Mouse (Mus musculus): Measurements from ENCODE around the gene Herc4. TPM values are rescaled to one million over a fixed set of nuclear protein-coding genes. Genes with fewer than 3 reads are reported as not detected.

Gene Herc4
- 37.6 and 40.9 TPM in 2 replicates for polyA plus RNA-seq (2015; fragmentation: Nextera tagmentation; extraction: Ambion mirVana)

- peak; percentile 100 for ATAC-seq (ENCODE audit: low read depth)
- no peaks in the 10 kb centered on the region for H3K36me3 ChIP-seq (ENCODE audit: control insufficient read depth, insufficient read depth, low read length)
- H3K4me1 ChIP-seq (replicated peaks; ENCODE audit: control insufficient read depth, insufficient read depth, low read length), result peaks cover 7% of the 10 kb centered on the region
- peak within 1 kb of the TSS; percentile 96 for H3K27ac ChIP-seq (ENCODE audit: low read length)
- H3K9me3 ChIP-seq (ENCODE audit: control insufficient read depth, low read length), result no peaks in the 10 kb centered on the region
- peak within 1 kb of the TSS; percentile 95 for H3K9ac ChIP-seq (ENCODE audit: low read length)
- no peaks in the 10 kb centered on the region for H3K27me3 ChIP-seq (ENCODE audit: control insufficient read depth, insufficient read depth, low read depth, low read length)
- under 1% methylated on average over 38 of the region's 44 CpGs for WGBS
- peak within 1 kb of the TSS; percentile 79 for H3K4me2 ChIP-seq (ENCODE audit: low read depth, low read length)
- H3K4me3 ChIP-seq (ENCODE audit: low read length), result peak within 1 kb of the TSS; percentile 86
These were observed at the start of gene Herc4 for GRCm38 (mm10) chr10:63243493-63244054. Gene Herc4, plus strand, starts transcription at chr10:63243810.

GRCm38 (mm10) chr10:63199008-63199407 lies 44.6 kb upstream of the Herc4 start:
- H3K4me2 ChIP-seq (ENCODE audit: low read depth, low read length), result no peak overlapping the region
- no peaks in the 10 kb centered on the region for H3K4me1 ChIP-seq (replicated peaks; ENCODE audit: control insufficient read depth, insufficient read depth, low read length)
- no peak overlapping the region for H3K27ac ChIP-seq (ENCODE audit: low read length)
- no peaks in the 10 kb centered on the region for H3K36me3 ChIP-seq (ENCODE audit: control insufficient read depth, insufficient read depth, low read length)
- H3K27me3 ChIP-seq (ENCODE audit: control insufficient read depth, insufficient read depth, low read depth, low read length), result no peaks in the 10 kb centered on the region
- no peak overlapping the region for H3K9ac ChIP-seq (ENCODE audit: low read length)
- WGBS, result 79% methylated on average over 4 of the region's 4 CpGs
- H3K9me3 ChIP-seq (ENCODE audit: control insufficient read depth, low read length), result no peaks in the 10 kb centered on the region
- no peak for ATAC-seq (ENCODE audit: low read depth)
- no peak overlapping the region for H3K4me3 ChIP-seq (ENCODE audit: low read length)

GRCm38 (mm10) chr10:63201534-63201933 lies 42.1 kb upstream of the Herc4 start:
- H3K27ac ChIP-seq (ENCODE audit: low read length), result no peak overlapping the region
- no peaks in the 10 kb centered on the region for H3K27me3 ChIP-seq (ENCODE audit: control insufficient read depth, insufficient read depth, low read depth, low read length)
- no peaks in the 10 kb centered on the region for H3K4me1 ChIP-seq (replicated peaks; ENCODE audit: control insufficient read depth, insufficient read depth, low read length)
- H3K9ac ChIP-seq (ENCODE audit: low read length), result no peak overlapping the region
- H3K4me3 ChIP-seq (ENCODE audit: low read length), result no peak overlapping the region
- H3K4me2 ChIP-seq (ENCODE audit: low read depth, low read length), result no peak overlapping the region
- ATAC-seq (ENCODE audit: low read depth), result no peak
- WGBS, result 58% methylated on average over 8 of the region's 8 CpGs
- H3K36me3 ChIP-seq (ENCODE audit: control insufficient read depth, insufficient read depth, low read length), result no peaks in the 10 kb centered on the region
- H3K9me3 ChIP-seq (ENCODE audit: control insufficient read depth, low read length), result no peaks in the 10 kb centered on the region

- 56% methylated on average over 3 of the region's 3 CpGs for WGBS
- no peaks in the 10 kb centered on the region for H3K27me3 ChIP-seq (ENCODE audit: control insufficient read depth, insufficient read depth, low read depth, low read length)
- no peak overlapping the region for H3K4me3 ChIP-seq (ENCODE audit: low read length)
- H3K9ac ChIP-seq (ENCODE audit: low read length), result no peak overlapping the region
- no peaks in the 10 kb centered on the region for H3K4me1 ChIP-seq (replicated peaks; ENCODE audit: control insufficient read depth, insufficient read depth, low read length)
- H3K27ac ChIP-seq (ENCODE audit: low read length), result no peak overlapping the region
- no peak overlapping the region for H3K4me2 ChIP-seq (ENCODE audit: low read depth, low read length)
- H3K36me3 ChIP-seq (ENCODE audit: control insufficient read depth, insufficient read depth, low read length), result no peaks in the 10 kb centered on the region
- ATAC-seq (ENCODE audit: low read depth), result 0 out of 2 replicates have a peak, but pooled peaks have one; percentile 34
- no peaks in the 10 kb centered on the region for H3K9me3 ChIP-seq (ENCODE audit: control insufficient read depth, low read length)
These were observed 40.6 kb upstream of the Herc4 start for GRCm38 (mm10) chr10:63203002-63203401.

GRCm38 (mm10) chr10:63203728-63204127 lies 39.9 kb upstream of the Herc4 start, which contains the start of gene Mypn:
Gene Mypn, minus strand, starts transcription at chr10:63203952.
- no peaks in the 10 kb centered on the region for H3K4me1 ChIP-seq (replicated peaks; ENCODE audit: control insufficient read depth, insufficient read depth, low read length)
- ATAC-seq (ENCODE audit: low read depth), result no peak
- no peaks in the 10 kb centered on the region for H3K27me3 ChIP-seq (ENCODE audit: control insufficient read depth, insufficient read depth, low read depth, low read length)
- no peak within 1 kb of the TSS for H3K4me2 ChIP-seq (ENCODE audit: low read depth, low read length)
- WGBS, result 74% methylated on average over 15 of the region's 15 CpGs
- H3K9me3 ChIP-seq (ENCODE audit: control insufficient read depth, low read length), result no peaks in the 10 kb centered on the region
- no peak within 1 kb of the TSS for H3K9ac ChIP-seq (ENCODE audit: low read length)
- H3K36me3 ChIP-seq (ENCODE audit: control insufficient read depth, insufficient read depth, low read length), result no peaks in the 10 kb centered on the region
- H3K4me3 ChIP-seq (ENCODE audit: low read length), result no peak within 1 kb of the TSS
- no peak within 1 kb of the TSS for H3K27ac ChIP-seq (ENCODE audit: low read length)

- Histone ChIP-seq H3K36me3 (ENCODE audit: control insufficient read depth, insufficient read depth, low read length) (no peaks in the 10 kb centered on the region), H3K4me2 (ENCODE audit: low read depth, low read length) (no peak overlapping the region), H3K27ac (ENCODE audit: low read length) (no peak overlapping the region), H3K9ac (ENCODE audit: low read length) (no peak overlapping the region), H3K9me3 (ENCODE audit: control insufficient read depth, low read length) (no peaks in the 10 kb centered on the region), H3K4me1 (replicated peaks; ENCODE audit: control insufficient read depth, insufficient read depth, low read length) (no peaks in the 10 kb centered on the region), H3K4me3 (ENCODE audit: low read length) (no peak overlapping the region), H3K27me3 (ENCODE audit: control insufficient read depth, insufficient read depth, low read depth, low read length) (no peaks in the 10 kb centered on the region)
- ATAC-seq (ENCODE audit: low read depth), result no peak
- WGBS, result 60% methylated on average over 6 of the region's 6 CpGs
These were observed 34.7 kb upstream of the Herc4 start for GRCm38 (mm10) chr10:63208871-63209270.

GRCm38 (mm10) chr10:63221081-63221783 lies 22.4 kb upstream of the Herc4 start:
- Histone ChIP-seq H3K9ac (ENCODE audit: low read length) (no peak overlapping the region), H3K4me2 (ENCODE audit: low read depth, low read length) (no peak overlapping the region), H3K36me3 (ENCODE audit: control insufficient read depth, insufficient read depth, low read length) (no peaks in the 10 kb centered on the region), H3K9me3 (ENCODE audit: control insufficient read depth, low read length) (no peaks in the 10 kb centered on the region), H3K4me3 (ENCODE audit: low read length) (no peak overlapping the region), H3K27me3 (ENCODE audit: control insufficient read depth, insufficient read depth, low read depth, low read length) (no peaks in the 10 kb centered on the region), H3K4me1 (replicated peaks; ENCODE audit: control insufficient read depth, insufficient read depth, low read length) (no peaks in the 10 kb centered on the region), H3K27ac (ENCODE audit: low read length) (no peak overlapping the region)
- WGBS, result 65% methylated on average over 7 of the region's 7 CpGs
- ATAC-seq (ENCODE audit: low read depth), result no peak

GRCm38 (mm10) chr10:63224341-63224740 lies 19.3 kb upstream of the Herc4 start:
- WGBS, result 66% methylated on average over 12 of the region's 12 CpGs

GRCm38 (mm10) chr10:63230266-63230665 lies 13.3 kb upstream of the Herc4 start:
- no peaks in the 10 kb centered on the region for H3K4me1 ChIP-seq (replicated peaks; ENCODE audit: control insufficient read depth, insufficient read depth, low read length)
- ATAC-seq (ENCODE audit: low read depth), result no peak
- no peaks in the 10 kb centered on the region for H3K9me3 ChIP-seq (ENCODE audit: control insufficient read depth, low read length)
- H3K36me3 ChIP-seq (ENCODE audit: control insufficient read depth, insufficient read depth, low read length), result no peaks in the 10 kb centered on the region
- WGBS, result 74% methylated on average over 7 of the region's 7 CpGs
- H3K9ac ChIP-seq (ENCODE audit: low read length), result no peak overlapping the region
- H3K4me3 ChIP-seq (ENCODE audit: low read length), result no peak overlapping the region
- no peaks in the 10 kb centered on the region for H3K27me3 ChIP-seq (ENCODE audit: control insufficient read depth, insufficient read depth, low read depth, low read length)
- H3K4me2 ChIP-seq (ENCODE audit: low read depth, low read length), result no peak overlapping the region
- no peak overlapping the region for H3K27ac ChIP-seq (ENCODE audit: low read length)

More at GRCm38 (mm10) chr10:63224341-63224740, 19.3 kb upstream of the Herc4 start:
- Histone ChIP-seq H3K4me2 (ENCODE audit: low read depth, low read length) (no peak overlapping the region), H3K27me3 (ENCODE audit: control insufficient read depth, insufficient read depth, low read depth, low read length) (no peaks in the 10 kb centered on the region), H3K9me3 (ENCODE audit: control insufficient read depth, low read length) (no peaks in the 10 kb centered on the region), H3K4me1 (replicated peaks; ENCODE audit: control insufficient read depth, insufficient read depth, low read length) (no peaks in the 10 kb centered on the region), H3K9ac (ENCODE audit: low read length) (no peak overlapping the region), H3K36me3 (ENCODE audit: control insufficient read depth, insufficient read depth, low read length) (no peaks in the 10 kb centered on the region), H3K27ac (ENCODE audit: low read length) (no peak overlapping the region), H3K4me3 (ENCODE audit: low read length) (no peak overlapping the region)
- no peak for ATAC-seq (ENCODE audit: low read depth)

Measured in lung, embryonic 16.5 days (tissue).